Mouse (Mus musculus) cerebellum, postnatal 14 days (tissue): ENCODE measurements around the gene Olfr201.
"Not testable (repeated sequence)": the region's sequence is repeated elsewhere in the genome, so short reads cannot be mapped to it uniquely, and the experiment has no call there.

Experiments used
- DNase-seq, 2 experiments: peaks; one replicate each; pipeline ENCODE4 v3.0.0; 2021; ENCODE audit warnings: mixed read lengths in 2 of 2

The Olfr201 gene

GRCm38 (mm10) chr16:59272532-59272931, at the start of gene Olfr201:
Gene Olfr201 (minus strand): TSS chr16:59272632.
- DNase-seq: not testable (repeated sequence)

- DNase-seq: no peak
These were observed 45.7 kb upstream of the Olfr201 start, which contains the start of gene Olfr204 for GRCm38 (mm10) chr16:59318148-59318547. Gene Olfr204 (minus strand): TSS chr16:59318248.

GRCm38 (mm10) chr16:59298581-59298980, 26.1 kb upstream of the Olfr201 start, which contains the start of gene Olfr203:
Gene Olfr203 (plus strand): TSS chr16:59298881.
- DNase-seq: no peak

- DNase-seq: not testable (repeated sequence)
These were observed 15.1 kb upstream of the Olfr201 start for GRCm38 (mm10) chr16:59287576-59287975.

GRCm38 (mm10) chr16:59286693-59287092, 14.3 kb upstream of the Olfr201 start, which contains the start of gene Olfr202:
Gene Olfr202 (minus strand): TSS chr16:59286793.
- DNase-seq: no peak

- no peak for DNase-seq
These were observed 11.0 kb upstream of the Olfr201 start for GRCm38 (mm10) chr16:59283476-59283875.

- no peak for DNase-seq
These were observed 8.1 kb upstream of the Olfr201 start for GRCm38 (mm10) chr16:59280542-59280941.

DNA sequence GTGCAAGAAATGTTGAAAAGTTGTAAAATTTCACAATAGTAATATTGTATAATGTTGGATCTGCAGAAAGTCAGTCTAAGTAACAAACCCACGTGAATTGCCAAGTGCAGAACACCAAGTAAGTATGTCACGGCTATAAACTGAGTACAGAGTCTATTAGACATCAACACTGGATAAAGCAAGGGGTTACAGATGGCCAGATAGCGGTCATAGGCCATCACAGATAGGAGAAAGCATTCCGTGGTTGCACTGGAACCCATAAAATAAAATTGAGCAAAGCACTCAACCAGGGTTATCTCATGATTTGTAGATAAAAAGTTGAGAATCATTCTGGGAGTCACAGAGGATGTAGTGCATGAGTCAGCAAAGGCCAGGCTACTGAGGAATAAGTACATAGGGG, 3.3 kb downstream of the Olfr201 start:
- DNase-seq: not testable (repeated sequence)

DNA sequence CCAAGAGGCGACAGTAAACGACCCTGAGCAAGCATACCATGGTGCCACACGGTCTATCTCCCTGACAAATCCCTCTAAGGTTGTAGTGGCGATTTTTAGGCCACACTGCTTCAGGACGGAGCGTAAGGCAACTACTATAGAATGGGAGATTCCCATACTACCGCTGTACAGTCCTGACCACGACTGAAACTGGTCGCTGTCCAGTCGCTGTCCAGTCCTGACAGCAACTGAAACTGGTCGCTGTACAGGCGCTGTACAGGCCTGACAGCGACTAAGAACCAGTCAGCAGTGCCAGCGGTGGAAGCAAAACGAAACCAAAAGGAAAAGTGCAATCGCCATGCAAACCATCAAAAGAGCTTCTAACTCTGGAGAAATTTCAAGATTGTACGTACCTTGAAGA, 22.7 kb downstream of the Olfr201 start:
- no peak for DNase-seq

DNA sequence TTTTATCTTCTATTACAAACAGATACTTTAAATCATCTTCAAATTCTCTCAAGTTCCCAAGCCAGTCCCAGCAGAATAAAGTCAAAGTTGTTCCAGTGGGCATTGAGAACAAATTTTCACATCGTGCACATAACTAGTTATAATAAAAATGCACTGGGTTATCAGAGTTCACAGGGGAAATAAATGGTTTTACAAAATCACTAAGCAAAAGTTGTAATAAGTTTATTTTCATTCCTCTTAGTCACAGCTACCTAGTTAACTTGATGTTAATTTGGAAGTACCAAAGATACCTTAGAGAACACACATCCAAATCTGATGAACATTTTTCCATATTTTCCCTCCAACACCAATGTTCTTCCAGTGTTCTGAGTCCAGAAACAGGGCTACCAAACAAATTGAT, 52.8 kb downstream of the Olfr201 start, which contains the start of gene Olfr199:
Olfr199 (minus strand) TSS at position 101 of the 400 bp plus-strand sequence.
- not testable (repeated sequence) for DNase-seq

GRCm38 (mm10) chr16:59217861-59218260, 54.6 kb downstream of the Olfr201 start:
- DNase-seq: not testable (repeated sequence)
